Mouse (Mus musculus) gonadal fat pad, adult 2 months (tissue): Measurements from ENCODE around the gene Rap1a. TPM values are rescaled to one million over a fixed set of nuclear protein-coding genes. Genes with fewer than 3 reads are reported as not detected.
A peak's percentile ranks its signal among the peaks of the same experiment; 100 is the strongest.

Source experiments
- DNase-seq: peaks from one replicate; pipeline ENCODE4 v3.0.0-alpha.2; 2012; ENCODE audit warnings: low read depth
- polyA plus RNA-seq: library from polyadenylated mRNA; depleted of rRNA; stranded (reverse); fragments of >200 nt; gene quantifications from 2 replicates; pipeline ENCODE4 v1.2.3, GENCODE M21; 2012

Gene Rap1a
- polyA plus RNA-seq, 1 experiment: 13.0 TPM

DNA sequence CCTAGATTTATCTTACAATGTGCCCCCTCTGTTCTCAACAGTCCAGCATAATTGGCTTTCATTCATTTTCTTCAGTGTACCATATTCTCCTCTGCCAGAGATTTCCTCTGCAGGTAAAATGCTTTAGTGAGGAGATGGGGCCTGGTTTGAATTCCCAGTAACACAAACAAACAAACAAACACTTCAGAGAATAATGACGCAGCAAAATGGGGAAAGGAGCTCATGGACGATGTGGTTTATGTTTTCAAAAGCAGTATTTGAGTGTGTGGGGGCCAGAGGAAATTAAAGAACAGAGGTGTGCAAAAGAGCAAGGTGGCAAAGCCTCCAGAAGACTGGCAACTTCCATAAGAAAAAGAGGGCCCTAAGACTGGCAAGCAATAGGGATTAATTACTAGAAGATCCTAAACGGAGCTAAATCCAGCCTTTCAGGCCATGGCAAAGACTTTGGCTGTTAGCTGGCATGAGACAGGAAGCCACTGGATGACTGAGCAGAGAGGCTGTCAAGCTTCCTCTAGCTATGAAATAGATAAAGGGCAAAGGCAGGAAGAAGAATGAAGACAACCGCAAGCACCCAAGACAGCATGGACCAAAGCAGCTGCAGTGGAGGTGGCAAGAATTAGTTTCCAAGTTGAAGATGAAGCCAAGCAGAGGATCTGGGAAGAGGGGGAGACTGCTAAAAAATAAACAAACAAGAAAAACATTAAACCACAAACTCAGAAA is 37.8 kb downstream of the Rap1a start:
- DNase-seq: no peak

DNA sequence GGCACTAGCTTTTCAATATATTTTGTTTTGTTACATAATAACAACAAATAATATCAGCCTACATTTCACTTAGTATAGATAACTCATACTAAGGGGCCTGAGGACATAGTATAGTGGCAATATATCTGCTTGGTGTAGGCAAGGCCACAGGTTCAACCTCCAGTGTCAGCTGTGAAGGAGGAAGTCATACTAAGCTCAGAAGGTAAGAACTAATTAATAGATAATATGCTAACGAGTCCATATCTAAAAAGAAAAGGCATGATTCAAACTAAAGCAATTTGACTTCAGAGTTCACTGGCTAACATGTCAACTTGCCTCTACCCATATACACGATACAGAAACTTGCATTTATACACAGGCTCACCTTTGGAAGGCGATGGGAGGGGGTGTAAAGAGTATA is 41.1 kb downstream of the Rap1a start:
- DNase-seq: no peak

DNA sequence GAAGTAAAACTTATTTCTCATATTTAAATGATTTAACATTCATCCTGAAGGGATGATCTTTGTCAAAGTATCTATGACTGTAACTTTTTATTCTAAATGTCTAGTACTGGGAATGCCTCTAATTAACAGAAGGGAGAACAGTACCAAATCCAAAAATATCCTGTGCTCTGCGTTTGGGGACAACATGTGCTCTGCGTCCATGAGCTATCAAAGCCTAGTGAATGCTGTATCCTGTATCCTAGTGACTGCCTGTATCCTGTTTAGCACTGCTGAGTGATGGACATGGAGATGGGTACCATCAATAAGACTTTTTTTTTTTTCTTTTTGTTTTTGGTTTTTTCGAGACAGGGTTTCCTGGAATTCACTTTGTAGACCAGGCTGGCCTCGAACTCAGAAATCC is 42.5 kb downstream of the Rap1a start:
- no peak for DNase-seq

DNA sequence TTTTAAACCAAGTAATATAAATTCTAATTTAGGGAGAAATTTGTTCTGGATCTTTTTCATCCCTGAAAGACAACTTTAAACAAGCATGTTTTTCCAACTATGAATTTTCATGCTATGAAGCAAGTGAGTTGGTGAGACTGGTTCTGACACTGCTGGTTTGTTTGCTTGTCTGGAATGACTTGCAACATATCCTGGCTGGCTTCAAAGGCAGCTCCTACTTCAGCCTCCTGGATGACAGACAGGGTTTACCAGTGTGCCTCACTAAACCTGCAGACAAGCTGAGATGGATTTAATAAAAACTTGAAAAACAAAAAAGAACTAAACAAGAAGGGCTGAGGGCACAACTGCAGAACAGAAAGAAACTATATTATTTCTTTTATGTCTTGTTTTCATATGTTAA is 43.0 kb downstream of the Rap1a start:
- DNase-seq: peak; percentile 57

DNA sequence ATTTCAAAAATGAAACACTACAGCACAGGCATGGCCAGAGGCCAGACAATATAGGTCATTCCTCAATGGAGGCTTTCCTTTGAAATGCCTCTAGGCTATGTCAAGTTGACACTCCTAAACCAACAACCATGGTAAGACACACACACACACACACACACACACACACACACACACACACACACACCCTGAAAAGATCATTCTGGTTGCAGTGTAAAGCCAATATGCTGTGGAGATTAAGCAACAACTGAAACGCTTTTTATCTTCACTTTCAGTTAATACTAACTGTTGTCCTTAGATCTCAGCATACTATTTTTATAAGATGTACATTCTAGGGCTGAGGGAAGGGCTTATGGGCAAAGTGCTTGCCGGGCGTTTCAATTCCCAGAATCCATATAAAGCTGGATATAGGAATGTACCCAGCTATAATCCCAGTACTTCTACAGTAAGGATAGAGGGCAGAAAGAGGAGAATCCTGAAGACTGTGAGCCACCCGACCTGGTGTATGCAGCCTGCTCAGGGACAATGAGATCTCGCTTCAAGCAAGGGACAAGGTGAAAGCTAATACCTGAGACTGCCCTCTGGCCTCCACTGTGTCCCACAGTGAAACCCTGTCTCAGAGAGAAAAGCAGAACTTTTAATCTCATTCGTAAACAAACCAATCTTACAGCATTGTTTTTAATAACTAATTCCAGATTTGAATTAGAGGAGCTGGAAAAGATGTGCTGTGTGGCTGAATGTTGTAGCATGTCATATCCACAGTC is 43.6 kb downstream of the Rap1a start:
- no peak for DNase-seq

DNA sequence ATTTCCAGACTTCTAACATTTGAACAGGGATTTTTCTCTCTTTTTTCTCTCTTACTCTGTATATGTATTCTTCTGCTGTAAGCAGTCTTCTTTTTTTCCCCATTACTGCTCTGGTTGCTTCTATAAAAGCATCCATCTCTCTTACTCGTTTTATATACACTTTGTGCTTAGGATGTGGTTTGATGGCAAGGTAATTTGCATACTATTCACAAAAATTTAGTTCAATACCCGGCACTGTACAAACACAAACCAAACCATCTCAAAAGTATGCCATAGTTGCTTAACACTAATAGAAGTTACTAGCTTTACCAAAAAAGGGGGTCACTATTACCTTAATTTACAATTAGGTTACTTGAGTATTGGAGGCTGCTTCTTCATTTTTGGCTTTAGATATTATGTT is 44.6 kb downstream of the Rap1a start:
- no peak for DNase-seq

DNA sequence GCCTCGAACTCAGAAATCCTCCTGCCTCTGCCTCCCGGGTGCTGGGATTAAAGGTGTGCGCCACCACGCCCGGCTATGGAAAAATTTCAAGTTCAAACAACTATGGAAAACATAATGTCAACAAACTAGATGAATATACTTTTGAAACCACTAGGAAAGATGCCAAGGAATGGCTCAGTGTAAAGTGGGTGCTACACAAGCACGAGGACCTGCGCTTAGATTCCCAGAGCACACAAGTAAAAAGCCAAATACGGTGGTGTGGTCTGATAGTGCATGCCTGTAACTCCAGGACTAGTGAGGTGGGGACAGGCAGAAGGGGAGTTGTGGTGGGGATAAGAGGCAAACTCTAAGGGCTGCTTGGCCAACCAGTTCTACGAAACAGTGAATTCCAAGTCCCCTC is 46.0 kb downstream of the Rap1a start:
- DNase-seq: no peak

DNA sequence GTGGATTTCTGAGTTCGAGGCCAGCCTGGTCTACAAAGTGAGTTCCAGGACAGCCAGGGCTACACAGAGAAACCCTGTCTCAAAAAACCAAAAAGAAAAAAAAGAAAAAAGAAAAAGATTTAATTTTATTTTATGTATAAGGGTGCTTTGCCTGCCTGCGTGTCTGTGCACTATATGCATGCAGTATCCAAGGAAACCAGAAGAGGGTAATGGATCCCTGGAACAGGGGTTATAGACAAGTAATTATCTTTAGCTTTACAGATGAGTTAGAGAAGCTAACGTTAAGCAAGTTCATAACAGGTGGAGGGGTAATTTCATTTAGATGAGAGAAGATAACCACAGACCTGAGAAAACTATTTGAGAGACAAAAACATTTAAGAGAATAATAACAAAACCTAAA is 47.0 kb downstream of the Rap1a start:
- DNase-seq: no peak

DNA sequence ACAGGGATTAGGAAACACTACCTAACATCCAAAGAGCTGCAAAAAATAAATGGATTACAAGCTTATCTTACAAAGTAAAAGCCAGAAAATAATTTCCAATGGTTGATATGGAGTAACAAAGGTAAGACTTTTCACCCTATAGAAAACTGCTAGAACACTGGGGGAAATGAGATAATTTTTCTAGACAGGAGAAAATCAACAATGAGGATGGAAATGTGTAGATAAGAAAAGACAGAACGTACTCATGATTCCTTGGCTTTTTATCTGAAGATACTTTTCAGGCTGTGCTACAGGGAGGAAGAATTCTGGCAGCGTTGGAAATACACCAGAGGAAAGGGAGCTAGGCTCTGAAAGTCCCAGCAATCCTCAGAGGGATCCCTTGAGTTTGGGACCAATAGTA is 50.3 kb downstream of the Rap1a start:
- DNase-seq: no peak

DNA sequence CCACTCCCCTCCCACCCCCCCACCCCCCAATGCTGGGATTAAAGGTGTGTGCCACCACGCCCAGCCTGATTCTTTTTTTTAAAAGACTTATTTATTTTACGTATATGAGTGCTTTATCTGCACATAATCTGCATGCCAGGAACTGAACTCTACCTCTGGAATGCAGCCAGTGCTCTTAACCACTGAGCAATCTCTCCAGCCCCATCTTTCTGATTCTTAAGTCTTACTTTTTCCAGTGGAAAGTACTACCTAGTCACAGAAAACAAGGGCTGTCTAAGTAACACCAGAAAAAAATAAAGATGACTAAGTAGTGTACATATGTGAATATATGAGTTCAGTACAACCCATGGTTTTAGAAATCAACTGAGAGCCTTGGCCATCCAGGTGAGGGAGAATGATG is 54.6 kb downstream of the Rap1a start:
- DNase-seq: no peak

DNA sequence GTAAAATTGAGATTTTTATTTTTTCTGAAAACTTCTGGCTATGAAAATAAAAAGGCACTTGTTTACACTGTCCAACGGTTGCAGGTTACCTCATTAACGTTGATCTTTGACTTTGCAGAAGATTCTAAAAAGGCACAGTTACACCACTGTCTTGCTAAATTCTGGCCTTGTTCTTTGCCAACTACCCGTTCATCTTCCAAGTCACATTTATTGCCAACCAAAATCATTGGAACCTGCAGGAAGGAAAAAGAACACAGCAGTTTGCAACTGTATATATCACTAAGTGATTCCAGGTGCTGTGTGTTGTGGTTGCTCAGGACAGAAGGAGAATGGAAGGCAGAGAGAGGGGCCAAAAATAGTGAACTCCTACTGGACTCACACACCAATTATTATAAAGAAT is 63.5 kb downstream of the Rap1a start:
- no peak for DNase-seq

DNA sequence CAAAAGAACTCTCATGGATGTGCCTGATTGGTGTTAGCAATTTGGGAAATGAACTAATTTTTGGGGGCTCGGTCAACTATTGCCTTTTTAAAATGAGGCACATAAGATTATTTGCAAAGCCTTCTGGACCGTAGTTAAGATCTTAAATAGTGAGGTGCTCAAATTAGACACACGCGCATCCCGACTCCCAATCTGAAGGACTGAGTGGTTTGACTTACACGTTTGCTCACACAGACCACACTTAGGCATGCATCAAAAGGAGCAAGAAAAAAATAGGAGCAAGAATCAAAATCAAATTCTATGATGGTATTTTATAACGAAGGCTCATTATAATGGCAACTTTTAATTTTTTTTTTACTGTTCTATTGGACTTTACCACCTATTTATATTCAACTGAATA is 64.1 kb downstream of the Rap1a start:
- no peak for DNase-seq

DNA sequence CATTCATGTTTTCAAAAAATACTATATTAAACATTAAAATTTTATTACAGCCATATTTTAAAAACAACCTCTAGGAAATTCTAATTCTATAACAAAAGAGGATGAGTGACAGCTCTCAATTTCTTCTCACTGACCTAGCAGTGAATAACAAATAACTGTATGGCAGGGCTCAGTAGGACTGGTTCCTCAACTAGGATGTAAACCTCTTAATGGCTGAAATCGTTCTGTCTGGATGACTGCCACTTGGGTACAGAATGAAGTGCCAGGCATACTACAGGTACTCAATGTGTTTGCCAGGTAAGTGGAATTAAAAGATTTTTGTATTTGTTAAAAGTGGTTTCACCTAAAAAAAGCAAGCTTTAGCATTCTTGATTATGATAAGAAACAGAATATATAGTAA is 65.0 kb downstream of the Rap1a start:
- no peak for DNase-seq

DNA sequence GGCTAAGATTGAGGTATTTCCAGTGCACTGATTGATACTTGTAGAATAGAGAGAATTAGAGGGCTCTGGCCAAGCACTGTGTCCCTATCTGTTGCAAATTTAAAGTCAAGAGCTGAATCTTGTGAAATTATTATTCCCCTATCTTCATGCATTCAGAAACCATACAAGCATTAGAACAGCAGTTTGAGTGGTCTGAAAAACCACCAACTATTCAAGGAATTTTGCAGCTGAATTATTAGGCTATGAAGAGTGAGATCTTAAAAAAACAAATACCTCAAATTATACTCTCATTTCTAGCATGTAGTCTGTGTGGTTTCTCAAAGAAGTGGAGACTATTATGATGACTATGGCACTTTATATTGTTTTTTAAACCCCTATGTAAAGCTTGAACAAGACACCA is 65.9 kb downstream of the Rap1a start:
- DNase-seq: no peak

DNA sequence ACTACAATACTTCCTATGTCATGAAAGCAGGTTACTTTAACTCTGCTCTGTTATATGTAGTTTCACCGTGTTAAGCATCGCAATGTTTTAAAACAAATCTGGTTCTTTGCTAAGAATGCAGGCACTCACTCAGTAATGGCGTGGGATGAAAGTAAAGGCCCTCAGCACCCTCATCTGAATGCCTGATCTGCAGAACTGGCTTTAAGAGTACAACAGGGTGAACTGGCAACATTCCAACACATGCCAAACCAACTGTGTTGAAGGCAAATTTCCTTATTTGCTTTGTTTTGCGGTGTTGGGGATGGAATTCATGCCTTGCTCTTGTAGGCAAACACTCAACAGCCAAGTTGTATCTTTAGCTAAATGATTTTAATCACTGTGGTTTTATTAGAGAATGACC is 67.6 kb downstream of the Rap1a start:
- no peak for DNase-seq

DNA sequence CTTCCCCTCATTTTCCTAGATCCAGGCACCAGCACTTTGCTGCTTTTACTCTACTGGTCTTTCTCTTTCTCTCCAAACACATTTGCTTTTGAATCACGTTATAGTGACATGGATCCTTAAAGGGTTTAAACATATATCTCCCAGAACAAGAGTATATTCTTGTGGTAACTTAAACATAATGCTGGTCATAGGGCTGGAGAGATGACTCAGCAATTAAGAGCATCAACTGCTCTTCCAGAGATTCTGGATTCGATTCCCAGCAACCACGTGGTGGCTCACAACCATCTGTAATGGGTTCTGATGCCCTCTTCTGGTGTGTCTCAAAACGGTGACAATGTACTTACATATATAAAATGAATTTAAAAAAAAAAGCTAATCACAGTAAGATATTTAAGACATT is 68.8 kb downstream of the Rap1a start:
- no peak for DNase-seq

DNA sequence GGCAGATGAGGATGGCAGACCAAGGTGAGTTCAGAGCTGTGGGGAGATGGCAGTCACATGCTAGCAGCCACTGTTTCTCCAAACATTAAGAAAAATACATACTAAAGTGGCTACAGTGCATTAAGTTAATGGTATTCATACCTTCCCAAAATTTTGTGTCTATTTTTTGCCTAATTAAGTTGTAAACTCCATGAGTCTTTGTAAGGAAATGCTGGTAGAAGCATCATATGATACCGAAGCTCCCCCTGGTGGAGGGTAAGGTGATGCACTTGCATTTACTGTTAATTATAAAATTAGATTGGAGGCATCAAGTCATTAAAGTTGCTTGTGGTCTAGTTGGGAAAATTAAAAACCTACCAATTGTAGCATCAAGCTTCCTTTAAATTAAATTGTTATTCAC is 75.1 kb downstream of the Rap1a start:
- DNase-seq: no peak

DNA sequence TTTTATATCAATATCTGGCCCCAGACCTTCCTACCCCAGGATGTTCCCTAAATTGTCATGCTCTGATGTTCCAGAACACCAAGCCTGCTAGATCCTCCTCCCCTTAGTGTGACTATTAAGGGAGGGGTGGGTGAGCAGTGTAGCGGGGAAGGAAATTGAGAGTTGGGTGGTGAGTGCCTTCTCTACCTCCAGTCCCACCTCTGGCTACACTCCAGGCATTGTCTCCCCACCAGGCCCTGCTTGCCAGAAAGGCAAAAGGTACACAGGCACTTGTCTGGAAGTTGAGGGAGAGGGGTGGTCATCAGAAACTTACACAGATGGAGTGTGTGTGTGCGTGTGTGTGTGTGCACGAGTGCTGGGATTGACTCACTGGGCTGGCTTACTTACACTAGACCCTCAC is 78.6 kb downstream of the Rap1a start:
- no peak for DNase-seq

DNA sequence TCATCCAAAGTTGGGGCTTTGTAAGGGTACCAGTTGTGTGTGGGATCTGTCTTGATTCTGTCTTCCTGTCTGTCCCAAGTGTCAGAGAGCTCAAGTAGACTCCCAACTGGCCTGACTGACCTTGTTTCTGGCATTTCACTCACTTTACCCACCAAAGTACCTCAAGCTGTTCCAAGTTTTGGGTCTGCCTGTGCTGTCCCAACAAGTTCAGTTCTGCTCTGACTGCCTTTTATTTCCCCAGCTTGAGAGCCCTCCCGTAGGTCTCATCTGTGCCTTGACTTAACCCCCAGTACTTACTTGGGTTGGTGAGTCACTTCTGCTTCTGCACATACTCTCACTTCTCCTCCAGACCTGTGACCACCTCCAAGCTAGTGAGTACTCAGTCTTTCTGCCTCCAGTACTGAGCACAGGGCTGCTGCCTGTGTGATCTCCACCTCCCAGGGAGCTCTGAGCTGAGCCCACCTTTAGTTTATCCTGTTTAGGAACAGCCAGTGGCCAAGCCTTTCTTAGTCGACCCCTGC is 79.4 kb downstream of the Rap1a start:
- DNase-seq: no peak

DNA sequence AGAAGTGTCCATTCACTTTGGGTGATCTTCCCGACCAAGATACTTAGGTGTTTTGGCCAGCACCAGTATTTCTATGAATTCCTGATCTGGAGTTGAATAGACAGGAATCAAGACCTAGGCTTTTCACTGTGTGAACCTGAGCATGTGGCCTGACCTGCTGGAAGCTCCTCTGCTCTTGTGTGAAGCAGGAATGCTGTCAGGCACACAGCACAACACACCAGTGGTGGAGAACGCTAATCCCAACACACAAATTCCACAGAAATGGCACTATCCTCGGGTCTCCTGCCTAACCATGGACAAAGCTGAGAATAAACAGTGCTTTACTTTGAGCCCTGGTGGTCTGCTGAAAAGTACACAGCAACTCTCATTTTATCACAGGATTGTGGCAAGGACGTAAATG is 80.6 kb downstream of the Rap1a start:
- no peak for DNase-seq

DNA sequence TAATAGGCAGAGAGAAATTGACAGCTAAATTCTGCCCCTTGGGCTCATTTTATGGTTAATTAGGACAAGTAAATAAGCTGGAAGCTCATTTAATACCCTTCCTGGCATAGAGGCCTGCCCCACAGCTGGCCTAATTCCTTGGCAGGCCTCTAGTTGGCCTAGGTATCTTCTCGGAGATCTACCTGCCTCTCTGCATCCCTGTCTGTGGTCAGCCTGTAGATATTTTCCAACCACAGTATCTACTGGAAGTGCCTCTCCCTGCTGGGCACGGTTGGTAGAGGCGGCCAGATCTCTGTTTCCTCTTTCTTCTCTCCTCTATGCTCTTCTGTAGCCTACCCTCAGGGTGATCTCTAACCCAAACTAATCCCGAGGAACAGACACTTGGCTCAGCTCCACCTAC is 81.2 kb downstream of the Rap1a start:
- DNase-seq: peak; percentile 57

DNA sequence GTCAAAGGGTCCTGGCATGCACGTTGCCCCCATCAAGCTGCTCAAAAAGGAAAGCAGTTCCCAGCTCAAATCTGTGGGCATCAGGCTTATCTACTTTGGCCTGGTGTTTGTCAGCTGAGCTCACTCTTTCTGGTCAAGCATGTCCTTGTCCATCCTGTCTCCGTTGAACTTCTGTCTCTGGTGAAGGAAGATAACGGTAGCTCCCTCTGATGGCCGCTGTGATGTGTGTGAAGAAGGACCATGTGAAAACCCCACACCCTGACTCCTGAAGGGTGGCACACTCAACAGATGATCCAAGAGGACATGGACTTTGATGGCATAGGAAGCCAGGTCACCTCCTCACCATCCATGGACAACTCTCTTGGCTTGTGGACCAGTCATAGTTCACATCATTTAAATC is 82.4 kb downstream of the Rap1a start:
- no peak for DNase-seq

DNA sequence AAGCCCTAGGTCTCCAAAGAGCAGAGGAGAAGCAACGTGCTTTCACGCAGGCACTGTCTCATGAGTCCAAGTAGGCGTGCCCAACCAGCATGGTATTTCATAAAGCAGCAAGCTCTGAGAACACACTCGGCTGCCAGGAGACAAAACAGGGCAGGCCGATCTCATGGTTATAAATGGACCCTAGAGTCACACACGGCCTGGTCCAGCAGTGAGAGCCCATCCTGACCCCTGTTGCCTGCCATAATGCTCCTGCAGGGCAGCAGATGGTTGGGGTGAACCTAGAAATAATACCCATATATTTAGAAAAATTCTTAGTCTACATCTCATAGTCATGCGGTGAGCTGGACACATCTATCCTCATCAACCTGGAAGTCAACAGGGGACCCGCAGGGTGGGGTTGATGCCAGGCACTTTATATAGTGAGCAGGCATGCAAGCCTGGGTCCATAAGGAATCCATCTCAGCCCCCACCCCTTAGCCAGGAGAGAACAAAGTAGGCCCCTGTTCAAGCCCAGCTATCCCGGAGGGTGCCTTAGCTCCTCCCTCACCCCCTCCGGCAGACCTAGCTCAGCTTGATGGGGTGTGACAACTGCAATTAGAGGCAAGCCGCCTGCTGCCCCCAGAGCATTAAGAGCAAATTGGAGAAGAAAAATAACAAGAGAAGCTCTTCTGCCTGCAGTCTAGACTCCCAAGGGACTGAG is 83.1 kb downstream of the Rap1a start:
- DNase-seq: no peak
